Mouse (Mus musculus): ENCODE measurements around the gene Ptger3.

DNA sequence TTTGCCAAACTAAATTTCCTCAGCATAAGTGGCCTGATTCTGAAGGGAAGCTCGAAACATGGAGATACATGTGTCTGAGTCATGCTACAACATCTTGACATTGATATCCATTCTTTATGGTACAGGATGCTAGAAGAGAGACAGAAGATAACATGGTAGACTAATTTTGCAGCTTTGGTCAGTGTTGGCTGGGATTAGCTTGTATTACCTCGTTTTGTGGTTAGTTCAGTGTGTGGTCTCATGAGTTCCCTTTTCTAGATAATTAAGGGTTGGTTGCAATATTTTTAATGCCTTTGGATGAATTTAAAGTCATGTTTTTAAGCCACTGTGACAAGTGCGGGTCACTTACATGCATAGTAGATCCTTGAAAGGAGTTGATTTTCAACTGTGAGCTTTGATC is 119.4 kb downstream of the Ptger3 start:
- TF ChIP-seq CTCF (IDR thresholded peaks at IDR 0.05; ENCODE audit: extremely low read depth, insufficient read length, insufficient replicate concordance, low read depth, low read length) (no peak), POLR2A (IDR thresholded peaks at IDR 0.05; ENCODE audit: low read depth, low read length) (no peak)
